Mouse (Mus musculus): ENCODE data around the gene Nr5a2. TPM values are rescaled to one million over a fixed set of nuclear protein-coding genes. Genes with fewer than 3 reads are reported as not detected.

The Nr5a2 gene
- polyA plus RNA-seq, 1 experiment from 2014 or later: 0.75 TPM

- Histone ChIP-seq H3K9me3 (replicated peaks) (no peaks in the 10 kb centered on the region), H3K4me2 (no peak overlapping the region), H3K27me3 (peaks cover 17% of the 10 kb centered on the region), H3K4me3 (replicated peaks) (no peak overlapping the region), H3K27ac (no peak overlapping the region), H3K9ac (no peak overlapping the region), H3K36me3 (no peaks in the 10 kb centered on the region), H3K4me1 (no peaks in the 10 kb centered on the region)
- ATAC-seq (replicated peaks; ENCODE audit: low FRiP score): no peak
- WGBS: 58% methylated on average over 9 of the region's 9 CpGs
Observed at GRCm38 (mm10) chr1:136927428-136927827, 32.8 kb downstream of the Nr5a2 start.

GRCm38 (mm10) chr1:136926026-136926425 is 34.2 kb downstream of the Nr5a2 start:
- 28% methylated on average over 3 of the region's 3 CpGs for WGBS

GRCm38 (mm10) chr1:136920089-136920488 is 40.2 kb downstream of the Nr5a2 start:
- 69% methylated on average over 4 of the region's 4 CpGs for WGBS

More at GRCm38 (mm10) chr1:136926026-136926425, 34.2 kb downstream of the Nr5a2 start:
- Histone ChIP-seq H3K4me3 (replicated peaks) (no peak overlapping the region), H3K9ac (no peak overlapping the region), H3K27ac (no peak overlapping the region), H3K4me2 (no peak overlapping the region), H3K36me3 (no peaks in the 10 kb centered on the region), H3K27me3 (0 out of 2 replicates have a peak, but pooled peaks cover 10% of the 10 kb centered on the region), H3K9me3 (replicated peaks) (no peaks in the 10 kb centered on the region), H3K4me1 (no peaks in the 10 kb centered on the region)
- ATAC-seq (replicated peaks; ENCODE audit: low FRiP score): no peak

GRCm38 (mm10) chr1:136918791-136919190 is 41.5 kb downstream of the Nr5a2 start:
- no peak overlapping the region for H3K27ac ChIP-seq
- peaks cover 42% of the 10 kb centered on the region for H3K27me3 ChIP-seq
- ATAC-seq (replicated peaks; ENCODE audit: low FRiP score): no peak
- H3K36me3 ChIP-seq: no peaks in the 10 kb centered on the region
- 58% methylated on average over 9 of the region's 9 CpGs for WGBS
- H3K4me2 ChIP-seq: no peak overlapping the region
- H3K4me1 ChIP-seq: no peaks in the 10 kb centered on the region
- no peak overlapping the region for H3K9ac ChIP-seq
- no peak overlapping the region for H3K4me3 ChIP-seq (replicated peaks)
- no peaks in the 10 kb centered on the region for H3K9me3 ChIP-seq (replicated peaks)

More at GRCm38 (mm10) chr1:136920089-136920488, 40.2 kb downstream of the Nr5a2 start:
- Histone ChIP-seq H3K4me2 (no peak overlapping the region), H3K36me3 (no peaks in the 10 kb centered on the region), H3K27me3 (peaks cover 32% of the 10 kb centered on the region), H3K9me3 (replicated peaks) (no peaks in the 10 kb centered on the region), H3K4me3 (replicated peaks) (no peak overlapping the region), H3K27ac (no peak overlapping the region), H3K4me1 (no peaks in the 10 kb centered on the region), H3K9ac (no peak overlapping the region)
- no peak for ATAC-seq (replicated peaks; ENCODE audit: low FRiP score)

GRCm38 (mm10) chr1:136915438-136915837 is 44.8 kb downstream of the Nr5a2 start:
- H3K27me3 ChIP-seq: peaks cover 61% of the 10 kb centered on the region
- peaks cover 11% of the 10 kb centered on the region for H3K4me1 ChIP-seq
- no peak overlapping the region for H3K27ac ChIP-seq
- WGBS: 30% methylated on average over 11 of the region's 11 CpGs
- H3K9ac ChIP-seq: no peak overlapping the region
- H3K4me3 ChIP-seq (replicated peaks): no peak overlapping the region
- no peak overlapping the region for H3K4me2 ChIP-seq
- H3K36me3 ChIP-seq: no peaks in the 10 kb centered on the region
- no peaks in the 10 kb centered on the region for H3K9me3 ChIP-seq (replicated peaks)
- ATAC-seq (replicated peaks; ENCODE audit: low FRiP score): no peak

GRCm38 (mm10) chr1:136911996-136912395 is 48.3 kb downstream of the Nr5a2 start:
- H3K27me3 ChIP-seq: peaks cover 63% of the 10 kb centered on the region
- WGBS: 14% methylated on average over 10 of the region's 10 CpGs
- H3K4me1 ChIP-seq: peaks cover 15% of the 10 kb centered on the region
- no peak overlapping the region for H3K4me2 ChIP-seq
- no peak overlapping the region for H3K4me3 ChIP-seq (replicated peaks)
- peak; percentile 82 for ATAC-seq (replicated peaks; ENCODE audit: low FRiP score)
- H3K9ac ChIP-seq: no peak overlapping the region
- H3K27ac ChIP-seq: no peak overlapping the region
- no peaks in the 10 kb centered on the region for H3K9me3 ChIP-seq (replicated peaks)
- no peaks in the 10 kb centered on the region for H3K36me3 ChIP-seq

- H3K9me3 ChIP-seq (replicated peaks): no peaks in the 10 kb centered on the region
- H3K27me3 ChIP-seq: peaks cover 58% of the 10 kb centered on the region
- 31% methylated on average over 2 of the region's 2 CpGs for WGBS
- no peak overlapping the region for H3K4me3 ChIP-seq (replicated peaks)
- no peak overlapping the region for H3K4me2 ChIP-seq
- H3K36me3 ChIP-seq: no peaks in the 10 kb centered on the region
- no peak overlapping the region for H3K9ac ChIP-seq
- H3K4me1 ChIP-seq: peaks cover 15% of the 10 kb centered on the region
- ATAC-seq (replicated peaks; ENCODE audit: low FRiP score): no peak
- H3K27ac ChIP-seq: no peak overlapping the region
Observed at GRCm38 (mm10) chr1:136911594-136911860, 48.7 kb downstream of the Nr5a2 start.

GRCm38 (mm10) chr1:136910741-136911593 is 49.3 kb downstream of the Nr5a2 start:
- Histone ChIP-seq H3K9ac (no peak overlapping the region), H3K4me1 (peaks cover 15% of the 10 kb centered on the region), H3K4me3 (replicated peaks) (no peak overlapping the region), H3K36me3 (no peaks in the 10 kb centered on the region), H3K27me3 (peaks cover 54% of the 10 kb centered on the region), H3K27ac (no peak overlapping the region), H3K4me2 (no peak overlapping the region), H3K9me3 (replicated peaks) (no peaks in the 10 kb centered on the region)
- ATAC-seq (replicated peaks; ENCODE audit: low FRiP score): no peak
- WGBS: 45% methylated on average over 12 of the region's 12 CpGs

- no peaks in the 10 kb centered on the region for H3K36me3 ChIP-seq
- no peak for ATAC-seq (replicated peaks; ENCODE audit: low FRiP score)
- no peaks in the 10 kb centered on the region for H3K9me3 ChIP-seq (replicated peaks)
- no peak overlapping the region for H3K9ac ChIP-seq
- H3K27ac ChIP-seq: no peak overlapping the region
- no peak overlapping the region for H3K4me2 ChIP-seq
- H3K4me3 ChIP-seq (replicated peaks): no peak overlapping the region
- peaks cover 15% of the 10 kb centered on the region for H3K4me1 ChIP-seq
- WGBS: 79% methylated on average over 12 of the region's 12 CpGs
- H3K27me3 ChIP-seq: peaks cover 53% of the 10 kb centered on the region
Observed at GRCm38 (mm10) chr1:136910144-136910543, 50.1 kb downstream of the Nr5a2 start.

GRCm38 (mm10) chr1:136909494-136910037 is 50.7 kb downstream of the Nr5a2 start:
- Histone ChIP-seq H3K27me3 (peaks cover 54% of the 10 kb centered on the region), H3K36me3 (no peaks in the 10 kb centered on the region), H3K4me3 (replicated peaks) (no peak overlapping the region)

GRCm38 (mm10) chr1:136898130-136898529 is 62.1 kb downstream of the Nr5a2 start:
- WGBS: 88% methylated on average over 4 of the region's 4 CpGs
- H3K4me1 ChIP-seq: peaks cover 23% of the 10 kb centered on the region
- H3K27me3 ChIP-seq: no peaks in the 10 kb centered on the region
- no peaks in the 10 kb centered on the region for H3K9me3 ChIP-seq (replicated peaks)
- no peak overlapping the region for H3K9ac ChIP-seq
- no peak overlapping the region for H3K4me2 ChIP-seq
- H3K27ac ChIP-seq: no peak overlapping the region
- no peaks in the 10 kb centered on the region for H3K36me3 ChIP-seq
- no peak overlapping the region for H3K4me3 ChIP-seq (replicated peaks)
- ATAC-seq (replicated peaks; ENCODE audit: low FRiP score): no peak

More at GRCm38 (mm10) chr1:136909494-136910037, 50.7 kb downstream of the Nr5a2 start:
- Histone ChIP-seq H3K4me1 (peaks cover 15% of the 10 kb centered on the region), H3K9ac (no peak overlapping the region), H3K9me3 (replicated peaks) (no peaks in the 10 kb centered on the region), H3K4me2 (no peak overlapping the region), H3K27ac (no peak overlapping the region)
- ATAC-seq (replicated peaks; ENCODE audit: low FRiP score): no peak
- 64% methylated on average over 6 of the region's 6 CpGs for WGBS

GRCm38 (mm10) chr1:136896351-136896750 is 63.9 kb downstream of the Nr5a2 start:
- 25% methylated on average over 6 of the region's 6 CpGs for WGBS
- H3K27ac ChIP-seq: no peak overlapping the region
- peaks cover 23% of the 10 kb centered on the region for H3K4me1 ChIP-seq
- H3K9ac ChIP-seq: no peak overlapping the region
- H3K9me3 ChIP-seq (replicated peaks): no peaks in the 10 kb centered on the region
- ATAC-seq (replicated peaks; ENCODE audit: low FRiP score): no peak
- H3K36me3 ChIP-seq: no peaks in the 10 kb centered on the region
- H3K4me3 ChIP-seq (replicated peaks): no peak overlapping the region
- H3K4me2 ChIP-seq: no peak overlapping the region
- H3K27me3 ChIP-seq: peaks cover 4% of the 10 kb centered on the region; the same call in 1 of the 2 replicates

Measured in kidney, embryonic 15.5 days (tissue).